Comparison of ENCODE assay signal across 8 mouse cellular contexts in genomic region chr11:103170111-103170493, GRCm38 (mm10). TPM values are rescaled to one million over a fixed set of nuclear protein-coding genes. Genes with fewer than 3 reads are reported as not detected.
DNase-seq lines count a peak whose midpoint lies in the region; ATAC-seq and TF ChIP-seq lines count a peak whose summit lies in the region.

No protein-coding gene starts in this region.

- no peak for TF ChIP-seq EP300 in liver, postnatal 0 days (IDR thresholded peaks at IDR 0.05; ENCODE audit: low read depth)

- H3K9me3 ChIP-seq in heart, embryonic 11.5 days (replicated peaks; ENCODE audit: control insufficient read depth, low read length) = no peaks in the 10 kb centered on the region
- peaks cover 4% of the 10 kb centered on the region for H3K9me3 ChIP-seq in E14TG2a.4 (ENCODE audit: low read length)
- H3K9me3 ChIP-seq in heart, embryonic 16.5 days (replicated peaks; ENCODE audit: control insufficient read depth, low read length) = no peaks in the 10 kb centered on the region
- H3K9me3 ChIP-seq in liver, postnatal 0 days (ENCODE audit: low read length) = 0 out of 2 replicates have a peak, but pooled peaks cover 2% of the 10 kb centered on the region

- peak overlapping the region; percentile 85 for H3K4me2 ChIP-seq in heart, embryonic 11.5 days
- peak overlapping the region; percentile 97 for H3K4me2 ChIP-seq in heart, embryonic 16.5 days (ENCODE audit: low read depth, low read length)
- peak overlapping the region; percentile 74 for H3K4me2 ChIP-seq in liver, postnatal 0 days (ENCODE audit: low read depth, low read length)

- H3K36me3 ChIP-seq in heart, embryonic 11.5 days (ENCODE audit: control insufficient read depth, insufficient read depth, low read length) = no peaks in the 10 kb centered on the region
- H3K36me3 ChIP-seq in E14TG2a.4 (ENCODE audit: insufficient read depth, low read length) = no peaks in the 10 kb centered on the region
- no peaks in the 10 kb centered on the region for H3K36me3 ChIP-seq in heart, embryonic 16.5 days (ENCODE audit: control insufficient read depth, insufficient read depth)
- no peaks in the 10 kb centered on the region for H3K36me3 ChIP-seq in liver, postnatal 0 days (replicated peaks; ENCODE audit: insufficient read depth, low read length)

- peaks cover 18% of the 10 kb centered on the region for H3K4me1 ChIP-seq in heart, embryonic 11.5 days (ENCODE audit: control insufficient read depth, insufficient read depth, low read length)
- H3K4me1 ChIP-seq in E14TG2a.4 (replicated peaks; ENCODE audit: low read depth, low read length) = peaks cover 44% of the 10 kb centered on the region
- H3K4me1 ChIP-seq in heart, embryonic 16.5 days (ENCODE audit: control insufficient read depth, insufficient read depth, low read length) = peaks cover 18% of the 10 kb centered on the region
- H3K4me1 ChIP-seq in liver, postnatal 0 days (ENCODE audit: insufficient read depth) = peaks cover 21% of the 10 kb centered on the region

- 46% methylated on average over 3 of the region's 3 CpGs for WGBS in heart, embryonic 11.5 days (ENCODE audit: insufficient replicate concordance)
- WGBS in heart, embryonic 16.5 days = 49% methylated on average over 3 of the region's 3 CpGs
- WGBS in liver, postnatal 0 days (ENCODE audit: insufficient replicate concordance) = 31% methylated on average over 3 of the region's 3 CpGs

- DNase-seq in heart, postnatal 25 days (ENCODE audit: low spot score) = no peak
- no peak for DNase-seq in liver, postnatal 0 days
- DNase-seq in frontal cortex, adult 2 months (ENCODE audit: extremely low spot score in 1 of 2, low spot score in 1 of 2) = no peak
- no peak for DNase-seq in gastrocnemius, adult 8-10 months (ENCODE audit: low spot score in 2 of 2)
- DNase-seq in cerebellum, adult 9-10 months = no peak

- H3K4me3 ChIP-seq in heart, embryonic 11.5 days (ENCODE audit: low read depth, low read length) = peak overlapping the region; percentile 57
- H3K4me3 ChIP-seq in E14TG2a.4 (replicated peaks; ENCODE audit: low read length) = peak overlapping the region; percentile 81
- peak overlapping the region; percentile 69 for H3K4me3 ChIP-seq in heart, embryonic 16.5 days (ENCODE audit: low read length)
- peak overlapping the region; percentile 63 for H3K4me3 ChIP-seq in liver, postnatal 0 days (ENCODE audit: low read depth, low read length)

- intact Hi-C loops in heart, postnatal 25 days (cut with DNase I) = loop anchor here (2.0 kb wide), 1 partner anchor 63 kb away; no protein-coding TSS in a partner anchor

- TF ChIP-seq CTCF in E14TG2a.4 (conservative IDR thresholded peaks at IDR 0.05; ENCODE audit: low read length) = no peak
- TF ChIP-seq CTCF in liver, postnatal 0 days (IDR thresholded peaks at IDR 0.05; ENCODE audit: low read depth) = no peak

- H3K27ac ChIP-seq in heart, embryonic 11.5 days (ENCODE audit: low read depth, low read length) = no peak overlapping the region
- no peak overlapping the region for H3K27ac ChIP-seq in heart, embryonic 16.5 days (ENCODE audit: low read length)
- peak overlapping the region; percentile 59; the same call in 1 of the 2 replicates for H3K27ac ChIP-seq in liver, postnatal 0 days (ENCODE audit: low read depth)

- H3K9ac ChIP-seq in heart, embryonic 11.5 days (ENCODE audit: low read depth, low read length) = no peak overlapping the region
- no peak overlapping the region; the same call in 1 of the 2 replicates for H3K9ac ChIP-seq in heart, embryonic 16.5 days (ENCODE audit: low read length)
- H3K9ac ChIP-seq in liver, postnatal 0 days (replicated peaks) = peak overlapping the region; percentile 78

- no peak for ATAC-seq in heart, embryonic 11.5 days (replicated peaks; ENCODE audit: insufficient number of reproducible peaks, low FRiP score, low TSS enrichment)
- no peak for ATAC-seq in heart, embryonic 16.5 days (replicated peaks; ENCODE audit: extremely low read depth, insufficient read depth, low FRiP score)
- ATAC-seq in liver, postnatal 0 days = no peak

- peaks cover 46% of the 10 kb centered on the region for H3K27me3 ChIP-seq in heart, embryonic 11.5 days (ENCODE audit: control insufficient read depth, insufficient read depth, low read length)
- H3K27me3 ChIP-seq in E14TG2a.4 (ENCODE audit: insufficient read depth, low read length) = peaks cover 54% of the 10 kb centered on the region
- H3K27me3 ChIP-seq in heart, embryonic 16.5 days (ENCODE audit: control insufficient read depth, insufficient read depth, low read length) = peaks cover 18% of the 10 kb centered on the region
- peaks cover 28% of the 10 kb centered on the region for H3K27me3 ChIP-seq in liver, postnatal 0 days (ENCODE audit: insufficient read depth, low read length)

RNA-seq across cellular contexts. Expression of gene Fmnl1, which starts 0.8 kb away (rescaled TPM):
- 0.79 and 1.1 TPM in 2 replicates for polyA plus RNA-seq in heart, embryonic 11.5 days (2014; fragmentation: Nextera tagmentation; extraction: Ambion mirVana)
- total RNA-seq in heart, postnatal 25 days (2021) = 10 to 100 TPM; 15.1 to 18.2 TPM
- polyA plus RNA-seq in heart, embryonic 16.5 days (2015; fragmentation: Nextera tagmentation; extraction: Ambion mirVana) = 4.0 and 7.6 TPM in 2 replicates
- 4.1 and 5.9 TPM in 2 replicates for polyA plus RNA-seq in liver, postnatal 0 days (2015; fragmentation: Nextera tagmentation; extraction: Ambion mirVana)
- polyA plus RNA-seq in frontal cortex, adult 2 months (2012; rRNA removed) = 76.2 and 85.2 TPM in 2 replicates
- 1 to 10 TPM; 2.2 to 3.9 (median 3.5) TPM for total RNA-seq in gastrocnemius, adult 8-10 months (2022)

RNA-seq across cellular contexts. Expression of gene Hexim2, which starts 37.9 kb away (rescaled TPM):
- 3.5 and 5.6 TPM in 2 replicates for polyA plus RNA-seq in heart, embryonic 11.5 days (2014; fragmentation: Nextera tagmentation; extraction: Ambion mirVana)
- total RNA-seq in heart, postnatal 25 days (2021) = 1 to 10 TPM; 1.3 to 2.3 TPM
- polyA plus RNA-seq in heart, embryonic 16.5 days (2015; fragmentation: Nextera tagmentation; extraction: Ambion mirVana) = 6.1 and 7.4 TPM in 2 replicates
- polyA plus RNA-seq in liver, postnatal 0 days (2015; fragmentation: Nextera tagmentation; extraction: Ambion mirVana) = 3.4 and 3.7 TPM in 2 replicates
- polyA plus RNA-seq in frontal cortex, adult 2 months (2012; rRNA removed) = 11.5 and 14.1 TPM in 2 replicates
- 1 to 10 TPM; 1.7 to 4.0 (median 2.8) TPM for total RNA-seq in gastrocnemius, adult 8-10 months (2022)

RNA-seq across cellular contexts. Expression of gene 1700023F06Rik, which starts 38.3 kb away (rescaled TPM):
- not detected in 2 replicates for polyA plus RNA-seq in heart, embryonic 11.5 days (2014; fragmentation: Nextera tagmentation; extraction: Ambion mirVana)
- not detected for total RNA-seq in heart, postnatal 25 days (2021)
- 0.17 and 0.25 TPM in 2 replicates for polyA plus RNA-seq in heart, embryonic 16.5 days (2015; fragmentation: Nextera tagmentation; extraction: Ambion mirVana)
- 0.09 TPM in 1 of 2 replicates, not detected in the other for polyA plus RNA-seq in liver, postnatal 0 days (2015; fragmentation: Nextera tagmentation; extraction: Ambion mirVana)
- 5.3 and 6.0 TPM in 2 replicates for polyA plus RNA-seq in frontal cortex, adult 2 months (2012; rRNA removed)
- total RNA-seq in gastrocnemius, adult 8-10 months (2022) = not detected

RNA-seq across cellular contexts. Expression of gene Spata32, which starts 48.1 kb away (rescaled TPM):
- polyA plus RNA-seq in heart, embryonic 11.5 days (2014; fragmentation: Nextera tagmentation; extraction: Ambion mirVana) = not detected in 2 replicates
- total RNA-seq in heart, postnatal 25 days (2021) = not detected
- not detected in 2 replicates for polyA plus RNA-seq in heart, embryonic 16.5 days (2015; fragmentation: Nextera tagmentation; extraction: Ambion mirVana)
- not detected in 2 replicates for polyA plus RNA-seq in liver, postnatal 0 days (2015; fragmentation: Nextera tagmentation; extraction: Ambion mirVana)
- polyA plus RNA-seq in frontal cortex, adult 2 months (2012; rRNA removed) = 1.4 and 1.5 TPM in 2 replicates
- not detected for total RNA-seq in gastrocnemius, adult 8-10 months (2022)

RNA-seq across cellular contexts. Expression of gene Hexim1, which starts 54.1 kb away (rescaled TPM):
- 4.2 and 4.4 TPM in 2 replicates for polyA plus RNA-seq in heart, embryonic 11.5 days (2014; fragmentation: Nextera tagmentation; extraction: Ambion mirVana)
- total RNA-seq in heart, postnatal 25 days (2021) = 10 to 100 TPM; 17.5 to 18.8 TPM
- polyA plus RNA-seq in heart, embryonic 16.5 days (2015; fragmentation: Nextera tagmentation; extraction: Ambion mirVana) = 2.9 TPM in 2 replicates
- polyA plus RNA-seq in liver, postnatal 0 days (2015; fragmentation: Nextera tagmentation; extraction: Ambion mirVana) = 2.6 and 2.7 TPM in 2 replicates
- polyA plus RNA-seq in frontal cortex, adult 2 months (2012; rRNA removed) = 25.6 and 25.8 TPM in 2 replicates
- 10 to 100 TPM; 15.1 to 25.6 (median 18.7) TPM for total RNA-seq in gastrocnemius, adult 8-10 months (2022)
